Mouse (Mus musculus): ENCODE results near the gene Aff1.

Aff1 gene

GRCm38 (mm10) chr5:103726281-103726938, 34.2 kb downstream of the Aff1 start:
- no peak for DNase-seq (ENCODE audit: low read depth, low spot score)

- no peak for DNase-seq (ENCODE audit: low read depth, low spot score)
Measured at GRCm38 (mm10) chr5:103727777-103728395, 35.7 kb downstream of the Aff1 start.

GRCm38 (mm10) chr5:103729225-103729624, 37.1 kb downstream of the Aff1 start:
- DNase-seq (ENCODE audit: low read depth, low spot score): no peak

GRCm38 (mm10) chr5:103730142-103730541, 38.0 kb downstream of the Aff1 start:
- no peak for DNase-seq (ENCODE audit: low read depth, low spot score)

GRCm38 (mm10) chr5:103730727-103731126, 38.6 kb downstream of the Aff1 start:
- DNase-seq (ENCODE audit: low read depth, low spot score): no peak

- no peak for DNase-seq (ENCODE audit: low read depth, low spot score)
Measured at GRCm38 (mm10) chr5:103732581-103732980, 40.4 kb downstream of the Aff1 start.

GRCm38 (mm10) chr5:103735411-103736112, 43.4 kb downstream of the Aff1 start:
- no peak for DNase-seq (ENCODE audit: low read depth, low spot score)

- peak; percentile 42 for DNase-seq (ENCODE audit: low read depth, low spot score)
Measured at GRCm38 (mm10) chr5:103736553-103737207, 44.5 kb downstream of the Aff1 start.

GRCm38 (mm10) chr5:103737208-103738066, 45.3 kb downstream of the Aff1 start:
- peak; percentile 90 for DNase-seq (ENCODE audit: low read depth, low spot score)

GRCm38 (mm10) chr5:103738509-103738908, 46.3 kb downstream of the Aff1 start:
- no peak for DNase-seq (ENCODE audit: low read depth, low spot score)

- DNase-seq (ENCODE audit: low read depth, low spot score): no peak
Measured at GRCm38 (mm10) chr5:103739163-103739562, 47.0 kb downstream of the Aff1 start.

GRCm38 (mm10) chr5:103740093-103740902, 48.1 kb downstream of the Aff1 start:
- no peak for DNase-seq (ENCODE audit: low read depth, low spot score)

- no peak for DNase-seq (ENCODE audit: low read depth, low spot score)
Measured at GRCm38 (mm10) chr5:103740903-103741246, 48.7 kb downstream of the Aff1 start.

GRCm38 (mm10) chr5:103741443-103741842, 49.3 kb downstream of the Aff1 start:
- no peak for DNase-seq (ENCODE audit: low read depth, low spot score)

GRCm38 (mm10) chr5:103741992-103742391, 49.8 kb downstream of the Aff1 start:
- DNase-seq (ENCODE audit: low read depth, low spot score): no peak

GRCm38 (mm10) chr5:103744531-103744930, 52.4 kb downstream of the Aff1 start:
- no peak for DNase-seq (ENCODE audit: low read depth, low spot score)

- no peak for DNase-seq (ENCODE audit: low read depth, low spot score)
Measured at GRCm38 (mm10) chr5:103745635-103746034, 53.5 kb downstream of the Aff1 start.

- no peak for DNase-seq (ENCODE audit: low read depth, low spot score)
Measured at GRCm38 (mm10) chr5:103746561-103747085, 54.4 kb downstream of the Aff1 start.

GRCm38 (mm10) chr5:103747098-103747497, 54.9 kb downstream of the Aff1 start:
- no peak for DNase-seq (ENCODE audit: low read depth, low spot score)

- DNase-seq (ENCODE audit: low read depth, low spot score): no peak
Measured at GRCm38 (mm10) chr5:103748343-103748742, 56.2 kb downstream of the Aff1 start.

Measured in 3T3-L1 (cell line).